Mouse (Mus musculus) ES-Bruce4 (cell line): ENCODE data around the gene Obsl1. TPM values are rescaled to one million over a fixed set of nuclear protein-coding genes. Genes with fewer than 3 reads are reported as not detected.

ENCODE experiments used
- H3K27ac ChIP-seq: 2 replicates; pipeline ENCODE4 v1.5.1; 2012; ENCODE audit warnings: low read length, inconsistent platforms; ENCODE audit not compliant: insufficient read depth
- H3K27me3 ChIP-seq: 2 replicates; pipeline ENCODE4 v1.6.1; 2012; ENCODE audit warnings: mild to moderate bottlenecking, low read length, inconsistent platforms; ENCODE audit not compliant: control insufficient read depth, poor library complexity, insufficient read depth, severe bottlenecking
- H3K36me3 ChIP-seq: 2 replicates; pipeline ENCODE4 v1.6.1; 2012; ENCODE audit warnings: inconsistent platforms, mild to moderate bottlenecking, low read length, moderate library complexity; ENCODE audit not compliant: control insufficient read depth, poor library complexity, insufficient read depth, severe bottlenecking
- H3K4me1 ChIP-seq: one replicate; pipeline ENCODE4 v1.8.1; 2011; ENCODE audit warnings: low read length; ENCODE audit not compliant: control insufficient read depth, insufficient read depth
- H3K4me3 ChIP-seq: 2 replicates; pipeline ENCODE4 v1.5.1; 2011; ENCODE audit warnings: low read depth, mild to moderate bottlenecking, low read length
- H3K9ac ChIP-seq: 2 replicates; pipeline ENCODE4 v1.6.1; 2012; ENCODE audit warnings: low read depth, mild to moderate bottlenecking, inconsistent platforms; ENCODE audit not compliant: poor library complexity, severe bottlenecking
- H3K9me3 ChIP-seq: replicated peaks from 2 replicates; pipeline ENCODE4 v1.6.1; 2012; ENCODE audit warnings: mild to moderate bottlenecking, low read length, inconsistent platforms; ENCODE audit not compliant: control insufficient read depth, poor library complexity, insufficient read depth, severe bottlenecking
- CTCF ChIP-seq: IDR thresholded peaks from one replicate; pipeline ENCODE4 v1.8.1; 2011; ENCODE audit warnings: low read depth, low read length
- EP300 ChIP-seq: IDR thresholded peaks from 2 replicates; pipeline ENCODE4 v1.6.1; 2011; ENCODE audit warnings: low read depth, low read length; ENCODE audit not compliant: insufficient read depth
- POLR2A ChIP-seq: IDR thresholded peaks from one replicate; pipeline ENCODE4 v1.8.1; 2011; ENCODE audit warnings: low read length; ENCODE audit not compliant: insufficient read depth
- polyA plus RNA-seq: library from polyadenylated mRNA; stranded (reverse); fragments of >200 nt; gene quantifications from 2 replicates; pipeline ENCODE4 v1.2.4, GENCODE M21; 2011; ENCODE audit warnings: low read depth; ENCODE audit not compliant: missing spikeins, insufficient read depth, insufficient read length

Gene Obsl1
- polyA plus RNA-seq, 1 experiment, result 32.6 TPM

DNA sequence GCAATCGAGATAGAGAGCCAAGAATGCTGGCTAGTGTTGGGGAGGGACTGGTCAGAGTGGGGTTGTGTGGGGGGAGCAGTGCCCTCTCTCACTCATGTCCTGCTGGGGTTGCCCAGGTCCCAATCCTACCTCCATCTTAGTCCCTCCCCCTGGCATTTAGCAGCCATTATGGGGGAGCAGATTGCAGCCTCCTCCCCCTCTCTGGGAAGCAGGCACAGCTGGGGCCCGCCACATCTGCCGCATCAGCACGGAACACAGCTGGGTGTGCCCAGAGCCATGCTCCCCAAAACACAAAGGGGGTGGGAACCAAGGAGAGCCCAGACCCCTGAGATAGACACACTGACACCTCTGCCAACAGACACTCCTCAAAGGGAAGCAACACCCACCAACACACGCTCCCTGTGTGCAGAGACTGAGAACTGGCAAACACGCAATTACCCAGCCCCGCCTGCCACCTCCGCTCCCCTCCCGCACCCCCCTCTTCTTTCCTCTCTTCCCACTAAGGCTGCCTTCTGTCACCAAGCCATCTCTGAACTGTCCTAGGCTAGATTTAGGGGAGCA lies 61.0 kb downstream of the Obsl1 start:
- Histone ChIP-seq H3K36me3 (no peaks in the 10 kb centered on the region), H3K9me3 (no peaks in the 10 kb centered on the region), H3K4me3 (no peak overlapping the region), H3K27ac (no peak overlapping the region), H3K9ac (no peak overlapping the region), H3K27me3 (no peaks in the 10 kb centered on the region), H3K4me1 (peaks cover 8% of the 10 kb centered on the region)
- TF ChIP-seq CTCF (no peak), POLR2A (no peak), EP300 (no peak)

DNA sequence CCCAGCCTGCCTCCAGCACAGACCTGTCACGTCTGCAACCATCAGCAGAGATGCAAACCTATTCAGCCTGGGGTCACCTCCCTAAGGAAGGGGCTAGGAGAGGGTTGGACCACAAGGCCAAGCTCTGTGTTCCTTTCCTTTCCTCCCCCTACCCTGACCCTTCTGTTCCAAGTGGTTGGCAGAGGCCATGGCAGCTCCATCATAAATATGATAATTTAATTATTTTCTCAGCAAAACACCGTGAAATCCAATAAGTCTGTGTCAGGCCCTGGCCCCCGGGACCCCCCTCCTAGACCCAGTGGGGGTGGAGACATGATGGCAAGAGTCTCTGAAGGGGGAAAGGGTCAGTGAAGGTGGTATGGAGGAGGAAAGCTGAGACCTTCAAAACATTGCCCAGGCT lies 62.0 kb downstream of the Obsl1 start:
- Histone ChIP-seq H3K4me3 (no peak overlapping the region), H3K27ac (no peak overlapping the region), H3K27me3 (no peaks in the 10 kb centered on the region), H3K9me3 (no peaks in the 10 kb centered on the region), H3K9ac (no peak overlapping the region), H3K4me1 (peaks cover 8% of the 10 kb centered on the region), H3K36me3 (no peaks in the 10 kb centered on the region)
- TF ChIP-seq EP300 (no peak), CTCF (no peak), POLR2A (no peak)

DNA sequence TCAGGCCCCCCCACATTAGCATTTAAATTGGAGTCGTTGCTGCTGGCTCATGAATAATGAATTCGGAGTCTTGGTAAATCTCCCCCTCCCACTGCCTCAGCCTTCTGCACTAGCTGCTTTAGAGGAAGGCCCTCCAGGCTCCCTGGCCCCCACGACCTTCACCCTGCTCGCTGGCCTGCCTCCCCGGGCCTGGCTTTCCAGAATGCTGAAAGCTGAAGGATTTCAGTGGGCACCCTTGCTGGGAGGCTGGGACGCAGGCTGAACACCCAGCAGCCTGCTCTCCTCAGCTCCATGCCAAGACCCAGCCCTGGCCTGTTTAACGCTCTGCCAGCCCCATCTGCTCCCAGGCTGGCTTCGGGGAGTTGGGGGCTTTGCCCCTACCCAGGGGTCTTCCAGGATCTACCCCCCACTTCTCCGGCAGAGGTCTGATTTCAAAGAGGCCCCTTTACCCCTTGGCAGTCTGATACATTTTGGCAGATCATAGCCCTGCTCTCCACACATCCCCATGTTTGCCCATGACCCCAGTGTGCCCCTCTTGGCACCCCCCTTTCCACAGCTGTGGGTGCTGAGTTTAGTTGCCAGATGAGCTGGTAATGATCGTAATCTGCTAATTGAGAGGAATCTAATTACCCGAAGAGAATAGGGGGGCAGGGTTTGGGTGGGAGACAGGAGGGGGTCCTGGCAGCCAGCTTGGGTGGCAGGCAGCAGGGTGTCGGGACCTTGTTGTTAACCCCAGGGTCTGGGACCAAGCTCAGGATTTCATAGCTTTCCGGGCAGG lies 62.8 kb downstream of the Obsl1 start:
- Histone ChIP-seq H3K27me3 (no peaks in the 10 kb centered on the region), H3K27ac (no peak overlapping the region), H3K36me3 (no peaks in the 10 kb centered on the region), H3K9ac (0 out of 2 replicates have a peak overlapping the region, but pooled peaks have one; percentile 12), H3K4me1 (peaks cover 8% of the 10 kb centered on the region), H3K4me3 (no peak overlapping the region), H3K9me3 (no peaks in the 10 kb centered on the region)
- TF ChIP-seq CTCF (no peak), EP300 (peak; percentile 1; the same call in 1 of the 2 replicates)

DNA sequence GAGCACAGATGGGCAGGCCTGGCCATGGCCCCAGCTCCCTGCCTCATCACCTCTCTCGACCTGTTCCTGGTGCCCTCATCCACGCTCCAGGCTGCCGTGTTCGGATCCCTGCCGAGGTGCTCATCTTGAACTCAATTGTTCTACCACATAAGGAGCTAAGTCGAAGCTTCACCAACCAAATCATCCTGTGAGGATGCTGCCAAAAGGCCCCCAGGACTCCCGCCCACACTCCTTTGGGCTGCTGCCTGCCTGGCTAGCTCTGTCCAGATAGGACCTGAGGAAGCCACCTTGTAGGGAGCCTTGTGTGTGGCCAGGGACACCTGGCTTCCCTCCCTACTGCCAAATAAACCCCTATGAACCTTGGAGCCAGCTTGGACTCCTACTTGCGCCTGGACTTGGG lies 63.4 kb downstream of the Obsl1 start:
- Histone ChIP-seq H3K4me1 (peaks cover 6% of the 10 kb centered on the region), H3K9me3 (no peaks in the 10 kb centered on the region), H3K36me3 (no peaks in the 10 kb centered on the region), H3K27me3 (no peaks in the 10 kb centered on the region), H3K9ac (no peak overlapping the region), H3K4me3 (no peak overlapping the region), H3K27ac (no peak overlapping the region)
- TF ChIP-seq EP300 (no peak), POLR2A (no peak), CTCF (no peak)

DNA sequence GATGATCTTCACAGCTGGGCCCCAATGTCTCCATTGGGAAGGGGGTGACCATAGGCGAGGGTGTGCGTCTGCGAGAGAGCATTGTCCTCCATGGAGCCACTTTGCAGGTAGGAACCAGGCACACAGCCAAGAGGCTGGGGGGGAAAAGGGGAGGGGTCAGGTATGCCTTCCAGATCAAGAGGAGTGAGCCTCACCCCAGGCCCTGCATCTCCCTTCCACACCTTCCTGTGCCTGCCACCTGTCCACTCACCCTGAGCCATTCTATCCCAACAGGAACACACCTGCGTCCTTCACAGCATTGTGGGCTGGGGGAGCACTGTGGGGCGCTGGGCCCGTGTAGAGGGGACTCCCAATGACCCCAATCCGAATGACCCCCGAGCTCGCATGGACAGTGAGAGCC lies 64.1 kb downstream of the Obsl1 start:
- H3K9me3 ChIP-seq, result no peaks in the 10 kb centered on the region
- no peak overlapping the region for H3K4me3 ChIP-seq
- TF ChIP-seq EP300, result no peak
- TF ChIP-seq POLR2A, result no peak
- no peak for TF ChIP-seq CTCF
- H3K27me3 ChIP-seq, result no peaks in the 10 kb centered on the region
- H3K36me3 ChIP-seq, result no peaks in the 10 kb centered on the region
- H3K9ac ChIP-seq, result no peak overlapping the region
- no peak overlapping the region for H3K27ac ChIP-seq
- peaks cover 6% of the 10 kb centered on the region for H3K4me1 ChIP-seq

DNA sequence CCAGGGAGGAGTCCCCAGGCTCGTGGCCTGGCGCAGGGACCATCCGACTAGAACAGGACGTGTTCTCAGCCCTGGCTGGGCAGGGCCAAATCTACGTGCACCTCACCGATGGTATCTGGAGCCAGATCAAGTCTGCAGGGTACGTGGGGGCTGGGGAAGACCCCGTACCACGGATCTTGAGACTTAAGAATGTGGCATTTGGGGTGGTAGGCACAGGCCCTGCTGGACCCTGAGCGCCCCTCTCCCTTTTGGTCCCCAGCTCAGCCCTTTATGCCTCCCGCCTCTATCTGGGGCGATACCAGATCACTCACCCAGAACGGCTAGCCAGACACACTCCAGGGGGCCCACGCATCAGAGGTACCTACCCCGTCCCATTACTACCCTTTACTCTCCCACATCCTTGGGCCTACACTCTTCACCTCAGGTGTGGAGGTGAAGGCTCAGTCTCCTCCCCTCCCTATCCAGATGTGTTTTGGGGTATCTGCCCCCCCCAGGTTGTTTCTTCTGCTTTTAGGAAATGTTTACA lies 64.7 kb downstream of the Obsl1 start:
- H3K9me3 ChIP-seq, result no peaks in the 10 kb centered on the region
- peaks cover 9% of the 10 kb centered on the region for H3K4me1 ChIP-seq
- no peaks in the 10 kb centered on the region for H3K27me3 ChIP-seq
- no peaks in the 10 kb centered on the region for H3K36me3 ChIP-seq
- H3K4me3 ChIP-seq, result no peak overlapping the region
- no peak overlapping the region for H3K27ac ChIP-seq
- H3K9ac ChIP-seq, result no peak overlapping the region
- TF ChIP-seq CTCF (no peak), POLR2A (no peak), EP300 (no peak)
